In the genomic region with DNA sequence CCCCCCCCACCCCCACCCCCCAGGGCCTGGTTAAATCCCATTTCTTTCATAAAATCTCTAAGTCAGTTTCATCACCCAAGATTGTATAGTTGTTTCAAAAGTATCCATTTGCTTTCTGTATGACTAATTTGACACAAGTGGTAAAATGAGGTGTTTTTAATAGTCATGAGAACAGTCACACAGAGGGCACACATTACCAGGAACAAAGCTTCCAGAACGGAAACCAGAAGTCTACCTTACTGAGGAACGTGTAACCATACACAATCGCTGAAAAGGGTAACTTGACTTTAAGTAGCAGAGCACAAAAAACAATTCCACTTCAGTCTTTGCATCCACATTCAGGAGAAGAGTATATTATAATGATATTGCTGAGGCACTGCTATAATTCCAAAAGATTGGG, we compare ENCODE assay signal across 18 mouse cellular contexts.
"Had no signal": no experiment of that assay in that cellular context is flagged by ENCODE, and none has a peak within 500 bp of the region (broad histone marks: within the 10 kb centered on the region; RNA-seq: fewer than 3 reads in every experiment).

No protein-coding gene starts in this region.

- H3K27ac ChIP-seq: macrophage; midbrain, embryonic 13.5 days; midbrain, embryonic 15.5 days; neural tube, embryonic 12.5 days had no signal

- ATAC-seq: midbrain, embryonic 13.5 days; midbrain, embryonic 15.5 days had no signal

- H3K4me3 ChIP-seq: megakaryocyte, embryonic 14.5 days; midbrain, embryonic 13.5 days; midbrain, embryonic 15.5 days; neural tube, embryonic 12.5 days had no signal

- H3K9me3 ChIP-seq: megakaryocyte, embryonic 14.5 days; midbrain, embryonic 13.5 days; midbrain, embryonic 15.5 days; neural tube, embryonic 12.5 days had no signal

- H3K36me3 ChIP-seq: midbrain, embryonic 13.5 days; midbrain, embryonic 15.5 days; neural tube, embryonic 12.5 days had no signal

- DNase-seq: lung, adult 18-20 months; lung, embryonic 14.5 days; lung, postnatal 10 days; lung, postnatal 36 days; retina, postnatal 1 day; right cerebral cortex, adult 18-20 months; right cerebral cortex, postnatal 25 days; right cerebral cortex, postnatal 4 days; spleen, adult 18-20 months; thymus, adult 18-20 months; thymus, postnatal 14 days; thymus, postnatal 36 days had no signal

- H3K4me2 ChIP-seq: lung, embryonic 14.5 days; midbrain, embryonic 11.5 days; midbrain, embryonic 13.5 days; midbrain, embryonic 15.5 days; neural tube, embryonic 12.5 days had no signal

- H3K9ac ChIP-seq: lung, embryonic 14.5 days; midbrain, embryonic 13.5 days; midbrain, embryonic 15.5 days; neural tube, embryonic 12.5 days had no signal

- H3K27me3 ChIP-seq: megakaryocyte, embryonic 14.5 days; midbrain, embryonic 13.5 days; midbrain, embryonic 15.5 days; neural tube, embryonic 12.5 days had no signal
